Mouse (Mus musculus) ES-E14 (cell line): ENCODE results near the gene Gm49358.

Experiments used
- HCFC1 ChIP-seq: IDR thresholded peaks from 2 replicates; pipeline ENCODE4 v1.6.1; 2012; ENCODE audit warnings: low read length, inconsistent platforms, borderline replicate concordance; ENCODE audit not compliant: insufficient read depth
- MAFK ChIP-seq: IDR thresholded peaks from 2 replicates; pipeline ENCODE4 v1.6.1; 2014; ENCODE audit warnings: mild to moderate bottlenecking, low read depth, low read length, inconsistent platforms; ENCODE audit not compliant: insufficient read depth
- ZC3H11A ChIP-seq: IDR thresholded peaks from 2 replicates; pipeline ENCODE4 v1.6.1; 2012; ENCODE audit warnings: low read depth, mild to moderate bottlenecking, inconsistent platforms, low read length, borderline replicate concordance
- ZNF384 ChIP-seq: IDR thresholded peaks from 2 replicates; pipeline ENCODE4 v1.6.1; 2012; ENCODE audit warnings: low read depth, low read length, inconsistent platforms

- no peak for TF ChIP-seq ZC3H11A
- no peak for TF ChIP-seq ZNF384
- no peak for TF ChIP-seq MAFK
- no peak for TF ChIP-seq HCFC1
These were observed 85.3 kb downstream of the Gm49358 start for GRCm38 (mm10) chr10:86849087-86849486.
